Mouse (Mus musculus): Measurements from ENCODE around the gene Kat2a. TPM values are rescaled to one million over a fixed set of nuclear protein-coding genes. Genes with fewer than 3 reads are reported as not detected.

Kat2a gene
- polyA plus RNA-seq, 1 experiment from 2014 or later, result 34.7 TPM

GRCm38 (mm10) chr11:100719312-100719711 lies 7.0 kb upstream of the Kat2a start:
- Histone ChIP-seq H3K9me3 (no peaks in the 10 kb centered on the region), H3K27me3 (replicated peaks) (no peaks in the 10 kb centered on the region), H3K27ac (replicated peaks) (no peak overlapping the region), H3K4me3 (no peak overlapping the region), H3K36me3 (peaks cover 53% of the 10 kb centered on the region), H3K9ac (no peak overlapping the region), H3K4me2 (no peak overlapping the region), H3K4me1 (peaks cover 59% of the 10 kb centered on the region)
- ATAC-seq (ENCODE audit: extremely low read depth, insufficient number of reproducible peaks, low FRiP score, low TSS enrichment), result no peak
- WGBS, result 81% methylated on average over 3 of the region's 3 CpGs

GRCm38 (mm10) chr11:100718866-100719265 lies 6.6 kb upstream of the Kat2a start:
- 86% methylated on average over 4 of the region's 4 CpGs for WGBS
- Histone ChIP-seq H3K9me3 (no peaks in the 10 kb centered on the region), H3K9ac (no peak overlapping the region), H3K27me3 (replicated peaks) (no peaks in the 10 kb centered on the region), H3K4me1 (peaks cover 60% of the 10 kb centered on the region), H3K27ac (replicated peaks) (no peak overlapping the region), H3K36me3 (peaks cover 53% of the 10 kb centered on the region), H3K4me3 (no peak overlapping the region), H3K4me2 (no peak overlapping the region)
- ATAC-seq (ENCODE audit: extremely low read depth, insufficient number of reproducible peaks, low FRiP score, low TSS enrichment), result no peak

DNA sequence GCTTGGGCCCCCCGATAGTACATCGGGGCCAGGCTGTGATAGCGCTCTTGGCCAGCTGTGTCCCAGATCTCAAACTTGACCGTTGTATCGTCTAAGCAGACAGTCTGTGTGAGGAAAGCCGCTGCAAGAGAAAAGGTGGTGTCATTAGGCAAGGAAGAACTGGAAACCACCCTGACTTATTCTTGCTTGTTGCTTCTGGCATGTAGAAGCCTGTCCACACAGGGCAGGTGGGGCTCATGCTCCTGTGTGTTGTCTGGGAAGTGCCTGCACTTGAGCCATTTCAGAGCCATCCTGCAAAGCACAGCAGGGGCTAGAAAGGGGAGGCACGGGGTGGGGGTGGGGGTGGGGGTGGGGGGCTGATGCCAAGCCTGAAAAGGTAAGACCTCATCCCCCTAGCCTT lies 6.2 kb upstream of the Kat2a start:
- WGBS, result 92% methylated on average over 7 of the region's 7 CpGs
- H3K9me3 ChIP-seq, result no peaks in the 10 kb centered on the region
- no peak overlapping the region for H3K4me2 ChIP-seq
- peaks cover 62% of the 10 kb centered on the region for H3K4me1 ChIP-seq
- H3K27me3 ChIP-seq (replicated peaks), result no peaks in the 10 kb centered on the region
- H3K4me3 ChIP-seq, result no peak overlapping the region
- H3K27ac ChIP-seq (replicated peaks), result no peak overlapping the region
- ATAC-seq (ENCODE audit: extremely low read depth, insufficient number of reproducible peaks, low FRiP score, low TSS enrichment), result no peak
- peaks cover 53% of the 10 kb centered on the region for H3K36me3 ChIP-seq
- no peak overlapping the region for H3K9ac ChIP-seq

DNA sequence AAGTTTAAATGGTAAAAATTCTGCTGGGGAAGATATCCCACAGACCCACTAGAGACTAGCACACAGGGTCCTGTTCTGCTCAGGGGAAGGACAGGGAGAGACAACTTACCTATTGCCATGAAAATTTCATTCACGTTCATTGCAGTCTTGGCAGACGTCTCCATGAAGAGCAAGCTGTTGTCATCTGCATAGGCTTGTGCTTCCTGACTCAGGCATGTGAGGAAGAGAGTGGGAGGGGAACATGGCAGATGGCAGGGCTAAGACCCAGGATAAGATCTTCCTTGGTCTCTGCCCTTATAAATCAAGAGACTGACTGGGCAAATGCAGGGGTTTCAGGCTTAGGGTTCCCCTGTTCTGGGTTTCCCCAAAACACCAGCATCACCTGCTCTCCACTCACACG lies 4.4 kb upstream of the Kat2a start:
- H3K4me3 ChIP-seq, result no peak overlapping the region
- no peak for ATAC-seq (ENCODE audit: extremely low read depth, insufficient number of reproducible peaks, low FRiP score, low TSS enrichment)
- no peak overlapping the region for H3K4me2 ChIP-seq
- H3K27me3 ChIP-seq (replicated peaks), result no peaks in the 10 kb centered on the region
- no peak overlapping the region for H3K27ac ChIP-seq (replicated peaks)
- H3K9ac ChIP-seq, result no peak overlapping the region
- 78% methylated on average over 3 of the region's 3 CpGs for WGBS
- H3K36me3 ChIP-seq, result peaks cover 53% of the 10 kb centered on the region
- H3K4me1 ChIP-seq, result peaks cover 57% of the 10 kb centered on the region
- no peaks in the 10 kb centered on the region for H3K9me3 ChIP-seq

GRCm38 (mm10) chr11:100714948-100715347 lies 2.7 kb upstream of the Kat2a start:
- no peaks in the 10 kb centered on the region for H3K9me3 ChIP-seq
- no peak overlapping the region for H3K9ac ChIP-seq
- 0 out of 2 replicates have a peak overlapping the region, but pooled peaks have one; percentile 69 for H3K4me2 ChIP-seq
- ATAC-seq (ENCODE audit: extremely low read depth, insufficient number of reproducible peaks, low FRiP score, low TSS enrichment), result no peak
- no peaks in the 10 kb centered on the region for H3K27me3 ChIP-seq (replicated peaks)
- 89% methylated on average over 6 of the region's 6 CpGs for WGBS
- H3K4me3 ChIP-seq, result no peak overlapping the region
- H3K27ac ChIP-seq (replicated peaks), result no peak overlapping the region
- H3K4me1 ChIP-seq, result peaks cover 48% of the 10 kb centered on the region
- H3K36me3 ChIP-seq, result peaks cover 61% of the 10 kb centered on the region

DNA sequence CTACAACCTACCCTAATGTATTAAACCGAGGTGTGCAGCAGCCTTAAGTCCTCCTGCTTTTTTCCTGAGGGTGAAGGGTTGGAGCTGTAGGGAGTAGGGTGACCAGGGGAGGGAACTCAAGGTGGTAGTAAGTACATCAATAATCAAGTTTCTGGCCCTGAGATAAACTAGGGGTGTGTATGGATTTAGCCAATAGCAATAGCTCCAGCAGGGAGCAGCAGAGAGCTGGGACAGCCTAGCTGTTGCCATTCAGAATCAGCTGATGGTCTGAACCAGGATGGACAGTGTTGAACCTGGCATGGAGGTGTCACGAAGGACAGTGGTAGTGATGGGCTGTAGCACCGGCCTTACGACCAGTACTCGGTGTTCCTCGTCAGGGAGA lies 2.3 kb upstream of the Kat2a start:
- peak overlapping the region; percentile 69 for H3K4me2 ChIP-seq
- peaks cover 61% of the 10 kb centered on the region for H3K36me3 ChIP-seq
- H3K4me3 ChIP-seq, result peak overlapping the region; percentile 37
- no peaks in the 10 kb centered on the region for H3K9me3 ChIP-seq
- H3K27me3 ChIP-seq (replicated peaks), result no peaks in the 10 kb centered on the region
- no peak for ATAC-seq (ENCODE audit: extremely low read depth, insufficient number of reproducible peaks, low FRiP score, low TSS enrichment)
- peak overlapping the region; percentile 72; the same call in 1 of the 2 replicates for H3K9ac ChIP-seq
- peaks cover 44% of the 10 kb centered on the region for H3K4me1 ChIP-seq
- WGBS, result 36% methylated on average over 6 of the region's 6 CpGs
- peak overlapping the region; percentile 81 for H3K27ac ChIP-seq (replicated peaks)

GRCm38 (mm10) chr11:100713735-100714533 lies 1.7 kb upstream of the Kat2a start, which contains the start of gene Hspb9:
Hspb9 (plus strand) TSS chr11:100713850.
- Histone ChIP-seq H3K4me3 (peak within 1 kb of the TSS; percentile 91), H3K4me1 (peaks cover 39% of the 10 kb centered on the region), H3K9me3 (no peaks in the 10 kb centered on the region), H3K9ac (peak within 1 kb of the TSS; percentile 72), H3K27me3 (replicated peaks) (no peaks in the 10 kb centered on the region), H3K27ac (replicated peaks) (peak within 1 kb of the TSS; percentile 81), H3K36me3 (peaks cover 61% of the 10 kb centered on the region), H3K4me2 (peak within 1 kb of the TSS; percentile 69)
- ATAC-seq (ENCODE audit: extremely low read depth, insufficient number of reproducible peaks, low FRiP score, low TSS enrichment), result peak; percentile 9; the same call in 1 of the 2 replicates
- 4% methylated on average over 38 of the region's 38 CpGs for WGBS

GRCm38 (mm10) chr11:100713174-100713573 lies 909 bp upstream of the Kat2a start:
- Histone ChIP-seq H3K9me3 (no peaks in the 10 kb centered on the region), H3K9ac (peak overlapping the region; percentile 72), H3K27ac (replicated peaks) (peak overlapping the region; percentile 81), H3K27me3 (replicated peaks) (no peaks in the 10 kb centered on the region), H3K4me1 (peaks cover 37% of the 10 kb centered on the region), H3K4me3 (peak overlapping the region; percentile 37), H3K4me2 (peak overlapping the region; percentile 69), H3K36me3 (peaks cover 61% of the 10 kb centered on the region)
- ATAC-seq (ENCODE audit: extremely low read depth, insufficient number of reproducible peaks, low FRiP score, low TSS enrichment), result no peak
- 72% methylated on average over 4 of the region's 4 CpGs for WGBS

DNA sequence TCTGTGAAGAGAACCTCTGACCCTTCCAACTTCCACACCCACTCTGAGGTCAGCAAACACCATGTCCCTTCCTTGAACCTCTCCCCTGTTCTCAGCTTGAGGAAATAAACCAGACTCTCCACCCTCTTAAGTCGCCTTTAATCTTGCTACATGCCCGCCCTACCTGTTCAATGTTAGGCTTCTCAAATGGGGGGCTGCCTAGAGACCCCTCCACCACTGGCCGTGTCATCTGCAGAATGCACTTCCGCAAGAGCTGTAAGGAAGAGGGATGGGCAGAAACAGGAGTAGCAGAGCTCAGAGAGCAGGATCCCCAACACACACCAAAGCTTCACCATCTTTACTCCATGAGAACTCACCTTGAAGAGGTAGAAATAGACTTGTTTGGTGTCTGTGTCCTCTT lies 1.3 kb downstream of the Kat2a start:
- H3K4me2 ChIP-seq, result peak overlapping the region; percentile 77
- no peak overlapping the region for H3K4me3 ChIP-seq

GRCm38 (mm10) chr11:100710528-100710927 lies 1.7 kb downstream of the Kat2a start:
- peaks cover 61% of the 10 kb centered on the region for H3K36me3 ChIP-seq
- H3K4me1 ChIP-seq, result peaks cover 37% of the 10 kb centered on the region
- H3K27ac ChIP-seq (replicated peaks), result no peak overlapping the region
- no peaks in the 10 kb centered on the region for H3K27me3 ChIP-seq (replicated peaks)
- no peak for ATAC-seq (ENCODE audit: extremely low read depth, insufficient number of reproducible peaks, low FRiP score, low TSS enrichment)
- no peaks in the 10 kb centered on the region for H3K9me3 ChIP-seq
- H3K4me2 ChIP-seq, result no peak overlapping the region
- H3K9ac ChIP-seq, result no peak overlapping the region
- H3K4me3 ChIP-seq, result no peak overlapping the region
- 91% methylated on average over 15 of the region's 15 CpGs for WGBS

More for the DNA sequence above, 1.3 kb downstream of the Kat2a start:
- Histone ChIP-seq H3K36me3 (peaks cover 61% of the 10 kb centered on the region), H3K4me1 (peaks cover 37% of the 10 kb centered on the region), H3K27ac (replicated peaks) (no peak overlapping the region), H3K9ac (peak overlapping the region; percentile 96; the same call in 1 of the 2 replicates), H3K9me3 (no peaks in the 10 kb centered on the region), H3K27me3 (replicated peaks) (no peaks in the 10 kb centered on the region)
- no peak for ATAC-seq (ENCODE audit: extremely low read depth, insufficient number of reproducible peaks, low FRiP score, low TSS enrichment)
- 79% methylated on average over 4 of the region's 4 CpGs for WGBS

- 84% methylated on average over 9 of the region's 9 CpGs for WGBS
- H3K4me1 ChIP-seq, result peaks cover 30% of the 10 kb centered on the region
- no peak overlapping the region for H3K4me3 ChIP-seq
- ATAC-seq (ENCODE audit: extremely low read depth, insufficient number of reproducible peaks, low FRiP score, low TSS enrichment), result no peak
- H3K9ac ChIP-seq, result no peak overlapping the region
- no peak overlapping the region for H3K27ac ChIP-seq (replicated peaks)
- H3K9me3 ChIP-seq, result no peaks in the 10 kb centered on the region
- peaks cover 64% of the 10 kb centered on the region for H3K36me3 ChIP-seq
- H3K27me3 ChIP-seq (replicated peaks), result no peaks in the 10 kb centered on the region
- no peak overlapping the region for H3K4me2 ChIP-seq
Observed at GRCm38 (mm10) chr11:100709201-100709810, 3.0 kb downstream of the Kat2a start.
